Mouse (Mus musculus): ENCODE measurements around the gene Upf2.
"Not testable (repeated sequence)": the region's sequence is repeated elsewhere in the genome, so short reads cannot be mapped to it uniquely, and the experiment has no call there.

DNA sequence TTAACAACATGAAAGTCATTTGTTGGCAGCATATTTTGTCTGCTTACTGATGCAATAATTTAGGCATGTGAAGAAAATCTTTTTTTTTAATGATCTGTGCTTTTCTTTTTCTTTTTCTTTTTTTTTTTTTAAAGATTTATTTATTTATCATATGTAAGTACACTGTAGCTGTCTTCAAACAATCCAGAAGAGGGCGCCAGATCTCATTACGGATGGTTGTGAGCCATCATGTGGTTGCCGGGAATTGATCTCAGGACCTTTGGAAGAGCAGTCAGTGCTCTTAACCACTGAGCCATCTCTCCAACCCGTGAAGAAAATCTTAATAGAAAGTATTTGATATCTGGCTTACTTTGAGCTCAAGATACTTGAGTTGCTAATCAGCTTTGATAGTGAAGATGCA is 12.5 kb downstream of the Upf2 start:
- not testable (repeated sequence) for TF ChIP-seq CTCF (IDR thresholded peaks at IDR 0.05; ENCODE audit: borderline replicate concordance, control insufficient read depth, extremely low read depth, insufficient read depth, low read length, poor library complexity); POLR2A (IDR thresholded peaks at IDR 0.05; ENCODE audit: control insufficient read depth, extremely low read depth, insufficient read depth, low read length, poor library complexity)
